ENCODE assay signal across 12 mouse cellular contexts in the genomic region with DNA sequence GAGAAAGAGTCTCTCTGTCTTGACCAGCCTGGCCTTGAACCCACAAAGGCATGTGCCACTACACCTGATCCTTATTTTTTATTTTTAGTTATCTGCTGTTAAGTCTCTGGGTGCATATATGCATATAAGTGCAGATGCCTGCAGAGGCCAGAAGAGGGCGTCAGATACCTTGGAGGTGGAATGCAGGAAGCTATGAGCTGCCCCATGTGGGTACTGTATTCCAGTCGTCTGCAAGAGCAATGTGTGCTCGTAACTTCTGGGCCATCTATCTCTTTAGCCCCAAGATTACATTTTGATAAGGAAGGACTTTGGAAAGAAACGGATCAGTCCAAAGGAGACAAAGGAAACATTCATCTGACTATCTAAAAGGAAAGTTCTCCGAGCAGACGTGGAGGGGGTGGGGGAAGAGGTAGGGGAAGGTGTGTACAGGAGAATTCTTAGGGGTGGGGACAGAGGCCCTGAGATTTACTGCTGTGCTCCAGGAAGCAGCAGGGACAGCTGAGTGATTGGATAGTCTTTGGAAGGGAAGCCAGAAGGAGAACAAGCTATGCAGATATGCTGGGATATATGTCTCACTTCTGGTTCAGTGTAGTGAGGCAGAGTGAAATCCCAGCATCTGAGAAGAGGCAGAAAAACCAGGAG. TPM values are rescaled to one million over a fixed set of nuclear protein-coding genes. Genes with fewer than 3 reads are reported as not detected.
DNase-seq lines count a peak whose midpoint lies in the region; ATAC-seq and TF ChIP-seq lines count a peak whose summit lies in the region.
"Had no signal": no experiment of that assay in that cellular context is flagged by ENCODE, and none has a peak within 500 bp of the region (broad histone marks: within the 10 kb centered on the region; RNA-seq: fewer than 3 reads in every experiment).

No protein-coding gene starts in this region.

- no peaks in the 10 kb centered on the region for H3K36me3 ChIP-seq in kidney, adult 2 months (ENCODE audit: control insufficient read depth, insufficient read depth, low read length)
- H3K36me3 ChIP-seq in kidney, embryonic 16.5 days (ENCODE audit: insufficient read depth, low read length): no peaks in the 10 kb centered on the region
- H3K36me3 ChIP-seq in CH12.LX (replicated peaks in 1 of 2; ENCODE audit: control insufficient read depth in 1 of 2, insufficient read depth in 1 of 2, low read length in 1 of 2): no peaks in the 10 kb centered on the region
- no peaks in the 10 kb centered on the region for H3K36me3 ChIP-seq in intestine, embryonic 15.5 days

- no peak overlapping the region for H3K9ac ChIP-seq in kidney, embryonic 16.5 days (replicated peaks; ENCODE audit: low read length)
- no peak overlapping the region for H3K9ac ChIP-seq in CH12.LX (ENCODE audit: insufficient read depth, low read depth)
- H3K9ac ChIP-seq in intestine, embryonic 15.5 days: no peak overlapping the region

- in situ Hi-C loops in CH12.LX (cut with MboI; ENCODE audit: low pct_ligation_motif_present, low pct_unique_long_range_greater_than_20kb, low sequenced_read_pairs): no loop called here

- no peaks in the 10 kb centered on the region for H3K9me3 ChIP-seq in kidney, embryonic 16.5 days (ENCODE audit: low read length)
- H3K9me3 ChIP-seq in CH12.LX (replicated peaks; ENCODE audit: low read length): no peaks in the 10 kb centered on the region
- no peaks in the 10 kb centered on the region for H3K9me3 ChIP-seq in intestine, embryonic 15.5 days

- H3K4me1 ChIP-seq in kidney, adult 2 months (ENCODE audit: control insufficient read depth, insufficient read depth, low read length): no peaks in the 10 kb centered on the region
- H3K4me1 ChIP-seq in kidney, embryonic 16.5 days (ENCODE audit: insufficient read depth, low read length): peaks cover 41% of the 10 kb centered on the region
- H3K4me1 ChIP-seq in CH12.LX (ENCODE audit: control insufficient read depth in 1 of 2, insufficient read depth in 2 of 2): peaks cover 0 to 9% of the 10 kb centered on the region in 2 experiments; a peak in 2 of 4 replicates
- H3K4me1 ChIP-seq in intestine, embryonic 15.5 days (replicated peaks): peaks cover 59% of the 10 kb centered on the region

- TF ChIP-seq CTCF in kidney, adult 2 months (conservative IDR thresholded peaks at IDR 0.05; ENCODE audit: insufficient read depth, insufficient read length, low read depth, low read length): 0 out of 2 replicates have a peak, but pooled peaks have one; percentile 14
- TF ChIP-seq CTCF in CH12.LX (conservative IDR thresholded peaks at IDR 0.05 in 1 of 2, IDR thresholded peaks at IDR 0.05 in 1 of 2; ENCODE audit: low read depth in 2 of 2, low read length in 2 of 2): peak in 1 of 2 experiments; percentile 26; a peak in 1 of 4 replicates

- ATAC-seq in kidney, embryonic 16.5 days (ENCODE audit: low FRiP score, low TSS enrichment): no peak
- ATAC-seq in intestine, embryonic 15.5 days: peak; percentile 86

- no peak overlapping the region for H3K4me2 ChIP-seq in kidney, embryonic 16.5 days (replicated peaks; ENCODE audit: low read depth, low read length)
- H3K4me2 ChIP-seq in CH12.LX (ENCODE audit: insufficient read depth, low read depth, poor library complexity, severe bottlenecking): no peak overlapping the region
- no peak overlapping the region for H3K4me2 ChIP-seq in intestine, embryonic 15.5 days (replicated peaks)
- H3K4me2 ChIP-seq: midbrain, embryonic 11.5 days had no signal

- TF ChIP-seq EP300 in CH12.LX (IDR thresholded peaks at IDR 0.05; ENCODE audit: low read length): no peak

- H3K4me3 ChIP-seq in kidney, adult 2 months (ENCODE audit: insufficient read depth, low read depth, low read length): no peak overlapping the region
- no peak overlapping the region for H3K4me3 ChIP-seq in kidney, embryonic 16.5 days (ENCODE audit: low read length)
- H3K4me3 ChIP-seq in CH12.LX (replicated peaks in 1 of 3; ENCODE audit: low read depth in 2 of 3, low read length in 2 of 3, poor library complexity in 1 of 3): no peak overlapping the region
- no peak overlapping the region for H3K4me3 ChIP-seq in intestine, embryonic 15.5 days (replicated peaks)

- dilution Hi-C loops in CH12.LX (cut with MboI; ENCODE audit: extremely low pct_ligation_motif_present, extremely low pct_unique_long_range_greater_than_20kb, low sequenced_read_pairs): no loop called here

- TF ChIP-seq POLR2A in kidney, adult 2 months (IDR thresholded peaks at IDR 0.05; ENCODE audit: low read depth, low read length): no peak
- no peak for TF ChIP-seq POLR2A in CH12.LX (IDR thresholded peaks at IDR 0.05; ENCODE audit: low read depth, low read length)

- no peaks in the 10 kb centered on the region for H3K79me2 ChIP-seq in CH12.LX (replicated peaks; ENCODE audit: control insufficient read depth, extremely low read depth, insufficient read depth, poor library complexity, severe bottlenecking)

- no peak overlapping the region for H3K27ac ChIP-seq in kidney, adult 2 months (ENCODE audit: insufficient read depth, low read depth, low read length)
- no peak overlapping the region for H3K27ac ChIP-seq in kidney, embryonic 16.5 days (ENCODE audit: low read length)
- no peak overlapping the region for H3K27ac ChIP-seq in CH12.LX (ENCODE audit: insufficient read depth, low read depth)
- H3K27ac ChIP-seq in intestine, embryonic 15.5 days: peak overlapping the region; percentile 62

- TF ChIP-seq RAD21 in CH12.LX (IDR thresholded peaks at IDR 0.05; ENCODE audit: low read depth, low read length): peak; percentile 12

- WGBS in kidney, adult 2 months: 58% methylated on average over 6 of the region's 6 CpGs
- 60% methylated on average over 6 of the region's 6 CpGs for WGBS in kidney, embryonic 16.5 days
- WGBS in intestine, embryonic 15.5 days: 39% methylated on average over 6 of the region's 6 CpGs

- no peak for DNase-seq in kidney, adult 2 months
- peak; percentile 50 for DNase-seq in 416B (ENCODE audit: low read depth)
- no peak for DNase-seq in CH12.LX (ENCODE audit: extremely low read depth)
- DNase-seq in frontal cortex, postnatal 10 days (ENCODE audit: low spot score in 2 of 2): no peak
- no peak for DNase-seq in spleen, adult 12 weeks (ENCODE audit: low spot score)
- DNase-seq: cerebellum, adult 9-11 months had no signal

- H3K27me3 ChIP-seq in kidney, adult 2 months (replicated peaks; ENCODE audit: control insufficient read depth, insufficient read depth, low read length): no peaks in the 10 kb centered on the region
- H3K27me3 ChIP-seq in kidney, embryonic 16.5 days (ENCODE audit: insufficient read depth, low read length): no peaks in the 10 kb centered on the region
- H3K27me3 ChIP-seq in CH12.LX (replicated peaks): peaks cover 2% of the 10 kb centered on the region
- H3K27me3 ChIP-seq in intestine, embryonic 15.5 days (replicated peaks): no peaks in the 10 kb centered on the region

TF ChIP-seq in CH12.LX, 34 proteins besides CTCF, POLR2A, EP300 and RAD21:
- TF ChIP-seq KAT2A (IDR thresholded peaks at IDR 0.05; ENCODE audit: insufficient replicate concordance, low read length) (no peak), ETS1 (conservative IDR thresholded peaks at IDR 0.05; ENCODE audit: low read depth, low read length) (no peak)
TF ChIP-seq in CH12.LX: peak in this region for 0.

RNA-seq across cellular contexts. Expression of a gene that starts 1.1 kb away (rescaled TPM):
- polyA plus RNA-seq in kidney, adult 2 months (2012; rRNA removed): 2.0 and 6.0 TPM in 2 replicates
- polyA plus RNA-seq in kidney, embryonic 16.5 days (2015; fragmentation: Nextera tagmentation; extraction: Ambion mirVana): 2.6 and 2.7 TPM in 2 replicates
- total RNA-seq in CH12.LX (2012; rRNA removed): 0.13 TPM in 1 of 2 replicates, not detected in the other
- total RNA-seq in CH12.LX (2014; rRNA removed): 0.21 TPM in 1 of 2 replicates, not detected in the other
- polyA plus RNA-seq in CH12.LX (2012; ENCODE audit: insufficient read length, low read depth): 0.23 and 0.70 TPM in 2 replicates
- polyA plus RNA-seq in intestine, embryonic 15.5 days (2015; fragmentation: Nextera tagmentation; extraction: Ambion mirVana): 3.8 and 4.1 TPM in 2 replicates

RNA-seq across cellular contexts. Expression of a gene that starts 17.5 kb away (rescaled TPM):
- 0.41 and 0.53 TPM in 2 replicates for polyA plus RNA-seq in kidney, adult 2 months (2012; rRNA removed)
- polyA plus RNA-seq in kidney, embryonic 16.5 days (2015; fragmentation: Nextera tagmentation; extraction: Ambion mirVana): 1.7 and 2.0 TPM in 2 replicates
- total RNA-seq in CH12.LX (2012; rRNA removed) (not detected in 2 replicates), CH12.LX (2014; rRNA removed) (not detected in 2 replicates)
- polyA plus RNA-seq in CH12.LX (2012; ENCODE audit: insufficient read length, low read depth): not detected in 2 replicates
- polyA plus RNA-seq in intestine, embryonic 15.5 days (2015; fragmentation: Nextera tagmentation; extraction: Ambion mirVana): 3.5 and 4.4 TPM in 2 replicates
- total RNA-seq: gastrocnemius, adult 18-20 months; left cerebral cortex, postnatal 10 days had no signal
- polyA plus RNA-seq: testis, adult 2 months had no signal

RNA-seq across cellular contexts. Expression of a gene that starts 20.9 kb away (rescaled TPM):
- 0.26 and 0.58 TPM in 2 replicates for polyA plus RNA-seq in kidney, adult 2 months (2012; rRNA removed)
- polyA plus RNA-seq in kidney, embryonic 16.5 days (2015; fragmentation: Nextera tagmentation; extraction: Ambion mirVana): 8.3 and 8.8 TPM in 2 replicates
- total RNA-seq in CH12.LX (2012; rRNA removed) (0.21 and 0.34 TPM in 2 replicates), CH12.LX (2014; rRNA removed) (not detected in 2 replicates)
- 0.09 TPM in 1 of 2 replicates, not detected in the other for polyA plus RNA-seq in CH12.LX (2012; ENCODE audit: insufficient read length, low read depth)
- 36.3 and 38.9 TPM in 2 replicates for polyA plus RNA-seq in intestine, embryonic 15.5 days (2015; fragmentation: Nextera tagmentation; extraction: Ambion mirVana)
- total RNA-seq: gastrocnemius, adult 18-20 months had no signal
- polyA plus RNA-seq: midbrain, embryonic 11.5 days had no signal

RNA-seq across cellular contexts. Expression of a gene that starts 24.0 kb away (rescaled TPM):
- 18.2 and 25.8 TPM in 2 replicates for polyA plus RNA-seq in kidney, adult 2 months (2012; rRNA removed)
- 70.2 and 77.9 TPM in 2 replicates for polyA plus RNA-seq in kidney, embryonic 16.5 days (2015; fragmentation: Nextera tagmentation; extraction: Ambion mirVana)
- 30.0 and 30.6 TPM in 2 replicates for total RNA-seq in CH12.LX (2012; rRNA removed)
- 59.4 and 61.6 TPM in 2 replicates for total RNA-seq in CH12.LX (2014; rRNA removed)
- polyA plus RNA-seq in CH12.LX (2012; ENCODE audit: insufficient read length, low read depth): 32.6 TPM in 2 replicates
- 72.8 and 73.2 TPM in 2 replicates for polyA plus RNA-seq in intestine, embryonic 15.5 days (2015; fragmentation: Nextera tagmentation; extraction: Ambion mirVana)

RNA-seq across cellular contexts. Expression of a gene that starts 24.1 kb away (rescaled TPM):
- 45.8 and 46.2 TPM in 2 replicates for polyA plus RNA-seq in kidney, adult 2 months (2012; rRNA removed)
- 16.6 and 18.9 TPM in 2 replicates for polyA plus RNA-seq in kidney, embryonic 16.5 days (2015; fragmentation: Nextera tagmentation; extraction: Ambion mirVana)
- total RNA-seq in CH12.LX (2012; rRNA removed) (25.2 and 29.3 TPM in 2 replicates), CH12.LX (2014; rRNA removed) (18.6 and 26.9 TPM in 2 replicates)
- polyA plus RNA-seq in CH12.LX (2012; ENCODE audit: insufficient read length, low read depth): 44.2 and 50.4 TPM in 2 replicates
- 11.2 and 12.5 TPM in 2 replicates for polyA plus RNA-seq in intestine, embryonic 15.5 days (2015; fragmentation: Nextera tagmentation; extraction: Ambion mirVana)
